Comparison of ENCODE assay signal across 8 mouse cellular contexts in the genomic region with DNA sequence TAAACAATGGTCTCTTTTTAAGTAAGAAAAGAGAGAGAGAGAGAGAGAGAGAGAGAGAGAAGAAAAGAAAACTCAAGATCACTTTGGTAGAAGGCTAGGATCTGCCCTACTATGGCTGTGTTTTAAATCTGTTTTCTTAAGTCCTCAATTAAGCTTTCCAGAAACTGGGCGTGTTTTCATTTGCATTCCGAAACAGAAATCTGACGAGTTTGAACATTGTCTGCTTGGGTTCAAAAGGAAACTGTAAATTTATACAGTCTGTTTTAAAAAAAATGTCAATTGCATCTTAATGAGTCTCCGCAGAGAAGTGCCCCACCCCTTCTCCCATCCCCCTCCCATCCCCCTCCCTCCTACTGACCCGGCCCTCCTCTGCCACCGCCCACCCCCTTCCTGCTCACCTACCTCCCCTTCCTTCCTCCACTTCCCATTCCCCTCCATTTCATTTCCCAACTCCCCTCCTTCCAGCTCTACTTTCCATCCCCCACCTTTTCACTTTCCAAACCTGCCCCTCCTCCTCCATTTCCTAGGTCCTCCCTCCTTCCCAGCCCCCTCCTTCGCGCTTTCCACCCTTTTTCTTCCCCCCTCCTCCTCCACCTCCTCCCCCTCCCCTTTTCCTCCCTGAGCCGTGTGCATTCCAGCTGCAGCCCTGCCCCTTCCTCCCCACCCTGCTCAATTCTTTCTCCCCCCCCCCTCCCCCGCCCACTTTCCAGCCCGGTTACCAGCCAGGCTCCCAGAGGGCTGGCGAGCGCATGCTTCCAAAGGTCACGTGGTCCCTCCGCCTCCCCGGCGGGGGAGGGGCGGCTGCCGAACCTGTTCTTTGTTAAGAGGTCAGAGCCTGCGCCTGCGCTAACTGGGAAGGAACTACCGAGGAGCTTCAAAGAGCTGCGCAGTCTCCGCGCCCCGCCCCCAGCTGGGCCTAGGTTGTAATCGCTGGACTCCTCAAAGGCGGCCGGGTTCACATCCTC.
DNase-seq lines count a peak whose midpoint lies in the region; ATAC-seq and TF ChIP-seq lines count a peak whose summit lies in the region.

No protein-coding gene starts in this region.

- no peaks in the 10 kb centered on the region for H3K27me3 ChIP-seq in forebrain, embryonic 11.5 days (ENCODE audit: control insufficient read depth, insufficient read depth, low read length)
- no peaks in the 10 kb centered on the region for H3K27me3 ChIP-seq in heart, postnatal 0 days (ENCODE audit: control insufficient read depth, insufficient read depth, low read length)
- no peaks in the 10 kb centered on the region for H3K27me3 ChIP-seq in liver, embryonic 16.5 days (ENCODE audit: control insufficient read depth, insufficient read depth, low read depth, low read length)
- no peaks in the 10 kb centered on the region for H3K27me3 ChIP-seq in neural tube, embryonic 13.5 days
- H3K27me3 ChIP-seq in testis, adult 2 months (ENCODE audit: control insufficient read depth, insufficient read depth, low read length), result no peaks in the 10 kb centered on the region

- no peak; the same call in 1 of the 2 replicates for TF ChIP-seq EP300 in heart, postnatal 0 days (IDR thresholded peaks at IDR 0.05; ENCODE audit: low read depth)

- ATAC-seq in forebrain, embryonic 11.5 days (replicated peaks; ENCODE audit: low FRiP score), result peak; percentile 96
- peak; percentile 93 for ATAC-seq in heart, postnatal 0 days (ENCODE audit: insufficient read depth, low read depth)
- peak; percentile 88 for ATAC-seq in liver, embryonic 16.5 days (ENCODE audit: low read depth)
- ATAC-seq in neural tube, embryonic 13.5 days (ENCODE audit: low read depth), result peak; percentile 97

- no peaks in the 10 kb centered on the region for H3K9me3 ChIP-seq in forebrain, embryonic 11.5 days (ENCODE audit: control insufficient read depth, low read length)
- no peaks in the 10 kb centered on the region for H3K9me3 ChIP-seq in heart, postnatal 0 days (replicated peaks; ENCODE audit: control insufficient read depth, low read length)
- no peaks in the 10 kb centered on the region for H3K9me3 ChIP-seq in liver, embryonic 16.5 days (replicated peaks; ENCODE audit: control insufficient read depth, low read length)
- no peaks in the 10 kb centered on the region for H3K9me3 ChIP-seq in neural tube, embryonic 13.5 days

- H3K4me3 ChIP-seq in forebrain, embryonic 11.5 days (ENCODE audit: low read depth, low read length), result no peak overlapping the region
- peak overlapping the region; percentile 31 for H3K4me3 ChIP-seq in heart, postnatal 0 days (ENCODE audit: low read depth, low read length)
- peak overlapping the region; percentile 40 for H3K4me3 ChIP-seq in liver, embryonic 16.5 days (ENCODE audit: low read depth, low read length)
- no peak overlapping the region for H3K4me3 ChIP-seq in neural tube, embryonic 13.5 days
- H3K4me3 ChIP-seq in testis, adult 2 months (ENCODE audit: control insufficient read depth, low read depth, low read length), result peak overlapping the region; percentile 13; the same call in 1 of the 2 replicates

- peak; percentile 75 to 84 for DNase-seq in CD8-positive naive resting alpha-beta T cell, adult 2 months (ENCODE audit: low read depth in 2 of 2, low spot score in 2 of 2)
- DNase-seq in c-Kit-positive CD71-negative TER-119-negative erythroid progenitor cells, embryonic 14.5 days (ENCODE audit: low read depth), result peak; percentile 78
- DNase-seq in forebrain, embryonic 11.5 days (ENCODE audit: low spot score), result peak; percentile 95
- peak; percentile 86 for DNase-seq in heart, postnatal 0 days (ENCODE audit: low spot score)
- DNase-seq in kidney, postnatal 4 days, result peak; percentile 96 to 98

- 0 out of 2 replicates have a peak overlapping the region, but pooled peaks have one; percentile 25 for H3K27ac ChIP-seq in forebrain, embryonic 11.5 days (ENCODE audit: low read depth, low read length)
- peak overlapping the region; percentile 53 for H3K27ac ChIP-seq in heart, postnatal 0 days (ENCODE audit: low read depth)
- no peak overlapping the region for H3K27ac ChIP-seq in liver, embryonic 16.5 days (ENCODE audit: low read length)
- peak overlapping the region; percentile 79 for H3K27ac ChIP-seq in neural tube, embryonic 13.5 days (replicated peaks)
- H3K27ac ChIP-seq in testis, adult 2 months (ENCODE audit: control insufficient read depth, insufficient read depth, low read depth, low read length), result no peak overlapping the region

- WGBS in forebrain, embryonic 11.5 days, result 21% methylated on average over 25 of the region's 29 CpGs
- 23% methylated on average over 26 of the region's 29 CpGs for WGBS in heart, postnatal 0 days
- WGBS in liver, embryonic 16.5 days (ENCODE audit: insufficient replicate concordance), result 11% methylated on average over 27 of the region's 29 CpGs
- WGBS in neural tube, embryonic 13.5 days, result 11% methylated on average over 21 of the region's 29 CpGs

- TF ChIP-seq CTCF in heart, postnatal 0 days (IDR thresholded peaks at IDR 0.05; ENCODE audit: low read depth), result no peak; the same call in 1 of the 2 replicates
- no peak for TF ChIP-seq CTCF in testis, adult 2 months (IDR thresholded peaks at IDR 0.05; ENCODE audit: control insufficient read depth, insufficient read depth, insufficient replicate concordance, low read depth, low read length)

- H3K36me3 ChIP-seq in forebrain, embryonic 11.5 days (ENCODE audit: control insufficient read depth, insufficient read depth, low read length), result no peaks in the 10 kb centered on the region
- H3K36me3 ChIP-seq in heart, postnatal 0 days (replicated peaks; ENCODE audit: control insufficient read depth, insufficient read depth, low read length), result no peaks in the 10 kb centered on the region
- no peaks in the 10 kb centered on the region for H3K36me3 ChIP-seq in liver, embryonic 16.5 days (ENCODE audit: control insufficient read depth, insufficient read depth)
- H3K36me3 ChIP-seq in neural tube, embryonic 13.5 days, result no peaks in the 10 kb centered on the region
- no peaks in the 10 kb centered on the region for H3K36me3 ChIP-seq in testis, adult 2 months (ENCODE audit: control insufficient read depth, insufficient read depth, low read length)

- no peaks in the 10 kb centered on the region for H3K4me1 ChIP-seq in forebrain, embryonic 11.5 days (replicated peaks; ENCODE audit: control insufficient read depth, insufficient read depth, low read length)
- H3K4me1 ChIP-seq in heart, postnatal 0 days (ENCODE audit: control insufficient read depth, insufficient read depth), result no peaks in the 10 kb centered on the region
- peaks cover 4% of the 10 kb centered on the region; the same call in 1 of the 2 replicates for H3K4me1 ChIP-seq in liver, embryonic 16.5 days (ENCODE audit: control insufficient read depth, low read depth, low read length)
- no peaks in the 10 kb centered on the region for H3K4me1 ChIP-seq in neural tube, embryonic 13.5 days (replicated peaks)
- no peaks in the 10 kb centered on the region; the same call in 1 of the 2 replicates for H3K4me1 ChIP-seq in testis, adult 2 months (ENCODE audit: control insufficient read depth, insufficient read depth, low read length)

- peak overlapping the region; percentile 33; the same call in 1 of the 2 replicates for H3K4me2 ChIP-seq in forebrain, embryonic 11.5 days (ENCODE audit: low read depth, low read length, severe bottlenecking)
- H3K4me2 ChIP-seq in heart, postnatal 0 days (ENCODE audit: low read depth, low read length), result peak overlapping the region; percentile 54
- H3K4me2 ChIP-seq in liver, embryonic 16.5 days (ENCODE audit: low read depth, low read length), result peak overlapping the region; percentile 53
- peak overlapping the region; percentile 44 for H3K4me2 ChIP-seq in neural tube, embryonic 13.5 days

- H3K9ac ChIP-seq in forebrain, embryonic 11.5 days (ENCODE audit: low read length), result no peak overlapping the region
- H3K9ac ChIP-seq in heart, postnatal 0 days (replicated peaks; ENCODE audit: low read depth, low read length), result no peak overlapping the region
- no peak overlapping the region for H3K9ac ChIP-seq in liver, embryonic 16.5 days (ENCODE audit: low read depth, low read length)
- no peak overlapping the region for H3K9ac ChIP-seq in neural tube, embryonic 13.5 days

- TF ChIP-seq POLR2A in testis, adult 2 months (IDR thresholded peaks at IDR 0.05; ENCODE audit: control insufficient read depth, low read depth, low read length), result no peak

Comparison
In these comparisons a context has a peak if more than half of its experiments do, and no peak if none do; other contexts are left out.
1. H3K27ac ChIP-seq: peak in forebrain, embryonic 11.5 days (single experiment), heart, postnatal 0 days (single experiment) and neural tube, embryonic 13.5 days (single experiment); none in liver, embryonic 16.5 days (single experiment) and testis, adult 2 months (single experiment).
2. H3K4me3 ChIP-seq: peak in heart, postnatal 0 days (single experiment), liver, embryonic 16.5 days (single experiment) and testis, adult 2 months (single experiment); none in forebrain, embryonic 11.5 days (single experiment) and neural tube, embryonic 13.5 days (single experiment).
3. Peak in every context shown above with its lines, with median percentiles within 50 percentile points of each other: DNase-seq, ATAC-seq and H3K4me2 ChIP-seq.